Mouse (Mus musculus): ENCODE results near the gene Trim8. TPM values are rescaled to one million over a fixed set of nuclear protein-coding genes. Genes with fewer than 3 reads are reported as not detected.

The Trim8 gene
- total RNA-seq, 4 experiments from 2014 or later = 103 to 108 (median 104) TPM

DNA sequence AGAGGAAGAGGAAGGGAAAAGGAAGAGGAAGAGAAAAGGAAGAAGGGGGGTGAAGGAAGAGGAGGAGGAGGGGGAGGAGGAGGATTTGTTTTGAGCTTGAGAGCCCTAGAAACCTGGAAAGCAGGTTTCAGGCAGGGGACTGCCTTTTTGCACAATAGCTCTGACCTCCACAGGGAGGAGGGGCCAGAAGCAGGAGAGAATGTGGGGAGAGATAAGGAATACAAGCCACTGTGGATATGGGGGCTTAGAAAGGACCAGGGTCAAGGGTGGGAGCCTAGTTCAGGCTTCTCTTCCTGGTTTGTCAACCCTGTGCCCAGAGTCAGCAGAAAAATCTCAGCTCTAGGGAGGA is 21.6 kb downstream of the Trim8 start:
- DNase-seq (ENCODE audit: low spot score in 2 of 2) = no peak

DNA sequence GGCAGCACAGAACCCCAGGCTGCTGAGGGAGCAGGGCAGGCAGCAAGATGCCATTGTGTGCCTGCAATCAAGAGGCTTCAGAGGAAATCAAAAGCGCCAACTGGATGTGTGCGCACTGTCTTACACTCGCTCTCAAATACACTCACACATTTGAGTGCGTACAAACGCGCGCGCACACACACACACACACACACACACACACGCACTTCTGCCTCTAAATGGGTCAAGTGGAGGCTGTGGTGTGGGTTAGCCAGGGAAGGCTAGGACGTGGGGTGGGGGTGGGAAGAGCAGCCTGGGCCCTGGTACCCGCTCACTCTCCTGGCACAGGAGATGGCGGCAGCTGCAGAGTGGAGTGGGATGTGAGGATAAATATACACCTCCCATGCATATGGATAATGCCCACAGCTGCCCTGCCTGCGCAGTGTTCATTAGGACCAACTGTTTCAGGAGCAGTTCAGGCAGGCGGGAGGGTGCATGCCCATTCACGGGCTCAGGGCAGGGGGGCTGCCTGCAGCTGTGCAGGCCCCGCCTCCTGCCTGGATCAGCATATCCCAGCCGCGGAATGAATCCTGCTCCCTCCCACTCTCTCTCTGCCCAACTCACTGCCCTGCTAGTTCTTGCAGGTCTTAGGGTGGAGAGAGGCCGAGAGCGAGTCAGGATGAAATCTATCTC is 22.1 kb downstream of the Trim8 start:
- DNase-seq (ENCODE audit: low spot score in 2 of 2) = peak in 1 of 2 experiments; percentile 91

DNA sequence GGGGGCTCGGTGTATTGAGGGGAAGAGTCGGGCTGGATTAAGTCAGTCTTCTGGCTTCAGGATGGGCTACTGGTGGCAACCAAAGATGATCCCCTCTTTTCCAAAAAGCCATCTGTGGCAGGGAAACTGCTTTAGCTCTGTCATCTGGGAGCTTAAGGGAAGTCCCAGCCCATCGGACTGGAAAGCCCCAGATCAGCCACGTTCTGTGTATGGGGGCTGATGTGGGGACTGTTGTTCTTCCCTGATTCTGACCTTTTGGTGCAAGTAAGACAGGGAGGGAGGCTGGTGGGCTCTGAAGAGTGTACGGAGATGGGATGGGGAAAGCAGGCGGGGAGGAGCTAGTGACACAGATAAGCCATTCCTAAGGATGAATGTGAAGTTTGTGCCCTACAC is 22.6 kb downstream of the Trim8 start:
- DNase-seq (ENCODE audit: low spot score in 2 of 2) = no peak

DNA sequence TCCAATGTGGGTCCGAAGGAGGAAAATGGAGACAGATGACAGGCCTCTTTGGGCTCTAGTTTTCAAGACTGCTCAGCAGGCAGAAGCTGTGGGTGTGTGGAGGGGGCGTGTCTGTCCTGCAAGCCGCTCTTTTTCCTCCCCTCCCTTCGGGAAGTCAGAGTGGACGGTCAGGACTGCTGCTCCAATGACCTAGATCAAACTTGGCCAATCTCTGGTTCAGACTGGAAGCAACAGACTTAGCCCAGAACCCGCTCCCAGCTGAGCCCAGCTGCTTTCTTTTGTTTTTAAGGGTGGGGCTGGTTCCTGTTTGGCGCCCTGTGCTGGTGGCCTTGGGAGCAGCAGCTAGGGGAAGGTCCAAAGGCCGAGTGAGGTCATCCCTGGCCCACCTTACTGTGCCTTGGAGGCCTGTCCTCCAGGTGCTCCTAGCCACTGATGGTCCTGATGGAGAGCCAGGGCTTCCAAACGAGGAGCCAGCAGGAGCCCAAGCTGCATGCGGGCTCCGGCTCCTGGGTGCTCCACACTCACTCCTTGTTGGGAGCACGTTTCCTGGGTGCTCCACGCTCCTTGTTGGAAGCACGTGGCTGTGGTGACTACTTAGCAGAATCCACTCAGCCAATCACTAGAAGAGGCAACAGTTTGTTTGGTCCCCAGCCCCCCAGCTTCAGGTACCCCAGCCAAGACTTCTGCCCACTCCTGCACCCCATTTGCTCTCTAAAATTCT is 23.3 kb downstream of the Trim8 start:
- no peak for DNase-seq (ENCODE audit: low spot score in 2 of 2)

DNA sequence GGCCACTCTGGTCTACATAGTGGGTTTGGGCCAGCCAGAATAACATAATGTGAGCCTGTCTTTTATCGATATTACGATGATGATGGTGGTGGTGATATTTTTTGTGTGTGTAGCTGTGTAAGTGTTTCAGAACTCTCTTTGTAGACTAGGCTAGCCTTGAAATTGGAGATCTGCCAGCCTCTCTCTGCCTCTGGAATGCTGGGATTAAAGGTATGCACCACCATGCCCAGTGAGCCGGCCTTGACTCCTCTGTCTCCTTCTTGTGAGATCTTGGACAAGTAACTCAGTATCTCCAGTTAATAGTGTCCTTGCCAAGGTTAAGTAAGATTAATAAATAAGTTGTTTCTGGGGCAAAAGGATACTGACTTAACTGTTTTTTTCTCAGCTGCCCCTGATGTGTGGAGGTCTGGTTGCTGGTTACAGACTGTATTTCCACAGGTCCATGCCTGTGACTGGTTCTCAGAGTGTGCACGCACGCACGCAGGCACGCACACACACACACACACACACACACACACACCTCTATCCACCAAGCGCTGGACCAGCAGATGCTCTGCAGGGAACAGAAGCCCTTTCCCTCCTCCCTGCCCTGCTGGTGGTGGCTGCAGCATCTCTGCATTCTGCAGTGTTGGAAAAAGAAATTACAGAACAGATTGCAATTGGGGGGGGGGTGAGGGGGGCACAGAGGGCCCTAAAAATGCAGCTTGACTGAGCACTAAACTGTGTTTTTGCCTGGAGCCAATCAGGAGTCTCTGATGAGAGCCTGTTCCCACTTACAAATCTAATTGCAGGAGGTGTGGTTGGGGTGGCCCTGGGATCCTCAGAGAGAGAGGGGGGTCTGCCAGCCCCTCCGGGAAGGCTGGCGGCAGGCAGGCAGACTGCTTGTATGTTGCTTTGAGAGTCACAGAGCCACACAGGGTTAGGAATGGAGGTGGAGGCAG is 24.5 kb downstream of the Trim8 start:
- DNase-seq (ENCODE audit: low spot score in 2 of 2) = no peak

DNA sequence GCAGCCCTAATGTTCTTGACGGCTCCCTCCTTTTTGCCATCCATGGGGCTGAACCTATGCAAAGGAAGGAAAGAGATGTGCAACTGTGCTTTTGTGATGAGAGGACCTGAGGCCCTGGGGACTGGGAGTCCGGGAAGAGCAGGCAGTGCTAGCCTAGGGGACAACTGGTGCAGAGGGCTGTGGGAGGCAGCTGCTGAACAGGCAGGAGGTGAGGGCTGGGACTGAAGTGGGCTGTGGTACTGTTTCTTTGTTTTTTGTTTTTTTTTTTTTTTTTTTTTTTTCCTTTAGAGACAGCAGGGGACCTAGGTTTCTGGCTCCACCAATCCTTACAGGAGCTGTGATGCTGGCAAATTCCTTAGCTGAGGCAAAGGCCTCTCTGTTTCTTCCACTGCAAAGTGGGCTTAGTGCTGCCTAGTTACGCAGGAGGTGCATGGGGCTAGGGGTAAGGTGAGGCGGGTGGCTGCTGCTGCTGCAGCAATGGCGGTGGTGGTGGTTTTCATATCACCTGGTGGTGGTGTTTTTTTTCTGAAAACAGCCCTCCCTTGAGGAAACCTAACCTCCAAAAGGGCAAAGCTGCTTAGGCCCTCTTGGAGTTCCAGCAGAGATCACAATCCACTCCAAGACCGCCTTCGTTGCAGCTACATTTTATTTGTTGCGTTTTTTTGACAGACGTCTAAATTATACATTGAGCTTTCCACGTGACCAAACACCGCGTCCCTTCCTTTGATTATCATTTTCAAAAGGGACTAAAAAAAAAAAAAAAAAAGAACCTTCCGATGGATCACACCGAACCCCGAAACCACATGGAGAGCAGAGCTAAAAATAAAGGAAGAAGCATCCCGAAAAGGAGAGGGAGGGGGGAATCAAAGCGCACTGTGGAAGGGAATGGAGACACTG is 26.4 kb downstream of the Trim8 start:
- no peak for DNase-seq (ENCODE audit: low spot score in 2 of 2)

DNA sequence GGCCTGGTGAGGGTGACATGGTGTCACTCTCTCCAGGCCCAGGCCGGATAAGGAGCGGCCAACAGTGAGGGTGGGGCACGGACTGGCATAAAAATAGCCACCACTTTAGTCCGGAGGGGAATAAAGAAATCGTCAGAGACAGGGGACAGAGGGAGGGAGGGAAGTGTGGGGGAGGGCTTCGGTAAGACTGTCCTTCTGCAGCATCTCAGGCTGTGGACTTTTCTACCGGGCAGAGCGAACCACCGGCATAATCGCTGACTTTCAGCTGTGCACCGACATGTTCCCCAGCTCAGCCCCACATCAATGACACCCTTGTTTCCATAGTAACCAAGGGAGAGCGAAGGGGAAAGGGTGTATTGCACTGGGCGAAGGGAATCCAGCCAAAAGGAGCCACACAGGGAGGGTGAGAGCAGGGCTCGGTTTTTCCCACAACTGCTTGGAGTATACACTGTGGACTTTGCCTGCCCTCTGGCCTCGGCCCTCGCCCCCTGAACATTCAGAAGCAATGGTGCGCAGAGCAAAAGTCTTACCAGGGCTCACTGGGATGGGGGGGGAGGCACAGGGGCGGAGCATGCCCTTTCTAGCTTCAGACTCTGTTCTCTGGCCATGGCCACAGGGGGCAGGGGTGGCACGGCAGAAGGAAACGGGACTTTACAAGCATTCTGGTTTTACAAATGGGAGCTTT is 27.2 kb downstream of the Trim8 start:
- no peak for DNase-seq (ENCODE audit: low spot score in 2 of 2)

DNA sequence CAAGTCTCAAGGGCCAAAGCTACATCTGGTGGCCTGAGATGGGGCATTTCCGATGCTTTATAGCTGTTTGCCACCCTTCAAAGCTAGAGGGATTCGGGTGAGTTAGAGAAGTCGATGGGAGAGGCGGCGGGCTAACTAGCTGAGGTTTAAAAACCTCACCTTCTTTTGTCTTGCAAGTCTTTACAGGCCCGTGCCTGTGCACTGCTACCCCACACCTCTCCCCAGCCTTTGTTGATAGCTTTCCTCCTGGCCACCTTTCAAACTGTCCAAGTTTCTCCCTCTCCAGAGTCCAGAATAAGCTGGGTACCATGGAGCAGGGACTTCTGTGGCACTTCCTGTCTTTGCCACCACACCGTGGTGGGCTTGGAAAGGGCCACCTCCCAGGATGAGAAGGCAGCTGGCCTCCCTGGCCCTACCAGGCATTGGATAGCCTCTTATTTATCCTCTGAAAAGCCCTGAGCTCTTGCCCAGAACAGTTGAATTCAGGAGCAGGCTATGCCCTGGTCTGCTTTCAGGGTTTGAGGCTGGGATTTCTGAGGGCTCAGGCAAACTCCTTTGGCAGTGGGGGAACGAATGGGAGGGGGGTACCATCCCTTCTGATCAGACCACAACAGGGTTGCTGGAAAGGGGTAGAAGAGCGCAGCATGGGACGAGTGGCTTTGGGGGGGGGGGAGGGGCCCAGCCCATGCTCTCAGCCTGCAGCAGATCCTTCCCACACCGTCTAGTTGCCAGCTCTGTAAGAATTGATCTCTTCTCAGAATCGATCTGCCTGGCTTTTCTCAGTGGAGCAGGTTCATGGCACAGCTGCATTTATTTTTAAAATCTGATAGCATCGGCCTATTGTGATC is 28.3 kb downstream of the Trim8 start:
- DNase-seq (ENCODE audit: low spot score in 2 of 2) = no peak

DNA sequence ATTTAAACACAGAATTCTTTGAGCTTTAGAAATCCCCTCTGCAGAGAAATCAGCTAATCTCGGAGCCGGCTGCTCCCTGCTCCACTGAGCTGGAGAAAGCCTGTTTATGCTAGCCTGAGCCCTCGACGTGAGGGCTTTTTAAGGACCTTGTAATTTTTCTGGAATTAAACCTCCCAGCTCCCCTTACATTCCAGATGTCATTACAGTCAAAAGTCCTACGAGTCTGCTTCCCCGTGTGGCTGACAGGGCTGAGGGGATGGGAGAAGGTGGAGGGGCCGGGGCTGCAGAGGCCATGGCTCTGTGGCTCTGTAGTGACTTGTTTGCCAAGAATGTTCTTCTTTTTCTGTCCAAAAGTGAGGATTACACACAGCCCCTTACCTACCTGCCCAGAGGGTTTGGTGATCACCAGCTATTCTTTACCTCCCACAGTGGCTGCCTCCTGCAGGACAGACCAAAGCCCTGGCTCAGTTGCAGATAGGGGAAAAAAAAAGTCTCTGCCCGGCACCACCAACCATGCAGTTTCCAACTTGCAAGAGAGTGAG is 29.0 kb downstream of the Trim8 start:
- no peak for DNase-seq (ENCODE audit: low spot score in 2 of 2)

DNA sequence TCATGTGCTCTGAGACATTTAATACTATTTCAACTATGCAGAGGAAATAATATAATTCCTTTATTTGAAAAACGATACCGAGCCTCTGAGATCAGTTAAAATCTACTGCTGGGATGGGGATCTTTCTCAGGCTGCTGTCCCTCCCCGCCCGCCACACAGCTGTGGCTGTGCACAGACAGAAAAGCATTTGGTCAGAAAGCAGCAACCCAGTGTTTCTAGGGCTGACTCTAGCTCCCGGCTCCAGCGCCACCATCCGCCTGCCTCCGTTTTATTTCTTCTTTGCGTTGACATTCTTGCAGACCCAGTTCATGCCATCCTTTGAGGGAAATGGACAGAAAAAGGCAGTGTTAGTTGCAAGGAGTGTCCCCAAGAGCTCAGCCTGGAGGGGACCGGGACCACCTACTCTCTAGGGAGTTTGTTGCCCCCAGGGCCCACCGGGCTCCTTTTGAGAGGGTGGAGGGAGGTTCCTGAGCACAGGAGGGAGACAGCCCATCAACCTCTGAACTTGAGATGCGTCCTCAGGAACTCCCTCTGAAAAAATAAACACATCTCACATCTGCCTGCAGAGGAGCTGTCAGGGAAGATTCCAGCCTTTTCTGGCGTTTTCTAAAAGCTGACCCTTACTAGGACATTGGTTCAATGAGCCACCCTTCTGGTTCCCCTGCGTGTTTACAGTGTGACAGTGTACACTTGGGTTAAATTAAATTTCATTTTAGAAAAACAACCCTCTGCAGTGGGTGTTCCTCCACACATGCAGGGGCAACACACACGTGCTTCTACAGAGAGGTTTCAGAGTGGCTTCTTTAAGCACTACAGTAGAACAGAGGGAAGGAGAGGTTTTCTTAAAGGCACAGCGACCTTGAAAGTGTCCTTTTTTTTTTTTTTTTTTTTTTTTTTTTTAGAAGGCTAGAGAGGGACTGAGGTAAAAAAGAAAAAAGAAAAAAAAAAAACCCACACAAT is 29.8 kb downstream of the Trim8 start:
- no peak for DNase-seq (ENCODE audit: low spot score in 2 of 2)

DNA sequence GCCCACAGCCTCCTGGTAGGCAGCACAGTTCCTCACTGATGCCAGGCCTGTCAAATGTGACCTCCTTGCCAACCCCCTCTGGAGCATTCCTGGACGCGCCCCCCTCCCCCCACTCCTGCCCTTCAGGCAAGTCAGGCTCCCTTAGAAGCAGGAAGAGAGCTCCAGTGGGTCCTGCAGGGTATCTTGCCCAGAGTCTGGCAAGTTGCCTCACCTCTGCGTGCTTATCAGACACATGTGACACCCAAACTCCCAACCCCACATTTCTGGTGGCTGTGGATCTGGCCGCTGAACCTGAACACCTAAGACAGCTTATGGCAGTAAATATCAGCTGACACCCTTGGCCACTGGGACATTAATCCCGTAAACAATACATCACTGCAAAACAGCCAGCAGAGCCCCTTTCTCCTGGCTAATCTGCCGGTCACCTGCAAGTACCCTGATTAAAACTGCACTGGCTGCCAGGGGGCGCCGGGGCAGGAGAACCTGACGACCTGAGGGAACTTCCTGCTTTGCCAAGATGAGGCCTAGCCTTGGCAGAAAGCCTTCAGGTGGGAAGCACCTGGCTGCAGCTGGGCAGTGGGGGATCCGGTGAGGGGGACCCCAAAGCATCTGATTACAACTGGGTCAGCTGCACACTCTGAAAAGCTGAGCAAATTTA is 30.7 kb downstream of the Trim8 start:
- DNase-seq (ENCODE audit: low spot score in 2 of 2) = no peak

DNA sequence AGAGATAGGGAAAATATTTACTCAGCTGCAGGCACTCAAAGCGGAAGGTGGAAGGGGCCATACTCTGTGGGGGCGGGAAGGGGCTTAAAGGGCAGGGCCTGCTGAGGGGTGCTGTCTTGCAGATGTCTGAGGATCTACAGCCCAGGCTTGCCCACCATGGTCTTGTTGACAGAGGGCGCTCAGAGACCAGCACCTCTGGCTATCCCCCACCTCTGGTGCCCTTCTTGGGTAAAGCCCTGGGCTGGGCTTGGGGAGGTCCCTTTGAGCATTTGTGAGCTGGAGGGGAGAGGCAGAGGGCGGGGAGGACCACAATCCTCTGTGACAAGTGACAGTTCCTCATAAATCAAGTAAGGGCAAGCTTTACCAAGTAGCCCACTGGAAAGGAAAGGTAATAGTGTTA is 31.6 kb downstream of the Trim8 start:
- no peak for DNase-seq (ENCODE audit: low spot score in 2 of 2)

DNA sequence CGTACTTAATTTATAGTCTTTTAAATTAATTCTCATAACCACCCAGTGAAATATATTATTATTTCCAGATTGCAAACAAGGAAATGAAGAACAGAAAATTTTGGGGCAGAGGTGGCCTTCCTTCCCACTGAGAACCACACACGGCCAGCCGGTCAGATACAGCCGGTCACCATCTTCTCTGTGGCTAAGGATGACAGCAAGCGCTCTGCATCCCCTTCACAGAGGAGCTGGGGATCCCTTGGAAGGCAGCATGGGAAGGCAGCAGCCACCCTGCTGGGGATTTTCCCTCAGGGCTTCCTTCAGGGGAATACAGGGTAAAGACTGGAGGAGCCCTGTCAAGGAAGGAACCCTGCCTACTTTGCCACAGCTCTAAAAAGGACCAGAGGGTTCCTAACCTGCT is 32.0 kb downstream of the Trim8 start:
- no peak for DNase-seq (ENCODE audit: low spot score in 2 of 2)

DNA sequence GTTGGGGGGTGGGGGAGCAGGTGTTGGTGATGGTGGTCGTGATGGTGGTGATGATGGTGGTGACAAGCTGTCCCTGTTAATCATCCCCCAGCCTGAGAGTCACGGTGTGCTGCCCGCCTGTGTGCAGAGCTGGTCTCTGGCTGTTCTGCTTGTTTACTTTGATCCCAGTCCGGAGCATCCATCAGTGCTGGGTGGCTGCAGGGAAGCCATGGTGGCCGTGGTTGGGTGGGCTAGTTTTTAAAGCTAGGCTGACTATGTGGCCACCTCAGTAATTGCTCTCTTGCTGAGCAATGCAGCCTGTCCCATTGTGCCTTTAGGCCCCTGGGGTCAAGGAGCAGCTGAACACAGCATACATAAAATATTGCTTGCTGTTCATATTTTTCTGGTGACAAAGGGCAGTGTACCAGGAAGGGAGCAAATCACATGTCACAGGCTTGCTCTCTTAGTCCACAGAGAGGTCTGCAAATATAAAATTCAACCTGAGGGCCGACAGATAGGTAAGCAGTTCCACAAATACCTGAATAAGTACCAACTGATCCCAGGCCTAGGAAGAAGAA is 33.1 kb downstream of the Trim8 start:
- DNase-seq (ENCODE audit: low spot score in 2 of 2) = no peak

DNA sequence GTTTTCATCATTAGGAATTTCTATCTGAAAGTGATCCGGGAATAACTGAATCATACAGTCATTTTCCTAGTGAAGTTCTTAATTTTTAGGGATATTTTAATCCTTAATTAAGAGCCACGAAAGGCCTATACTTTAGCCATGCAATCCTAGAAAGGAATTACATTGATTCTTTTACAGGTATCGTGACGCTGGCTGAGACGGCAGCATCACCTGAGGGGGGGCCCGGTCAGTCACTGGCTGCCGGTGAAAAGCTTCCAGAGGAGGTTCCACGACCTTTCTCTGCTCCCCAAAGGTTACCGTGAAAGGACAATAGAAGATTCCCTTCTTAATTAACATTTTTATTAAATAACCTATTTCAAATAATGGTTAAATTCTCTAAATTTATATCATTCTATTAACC is 35.9 kb downstream of the Trim8 start:
- no peak for DNase-seq (ENCODE audit: low spot score in 2 of 2)

DNA sequence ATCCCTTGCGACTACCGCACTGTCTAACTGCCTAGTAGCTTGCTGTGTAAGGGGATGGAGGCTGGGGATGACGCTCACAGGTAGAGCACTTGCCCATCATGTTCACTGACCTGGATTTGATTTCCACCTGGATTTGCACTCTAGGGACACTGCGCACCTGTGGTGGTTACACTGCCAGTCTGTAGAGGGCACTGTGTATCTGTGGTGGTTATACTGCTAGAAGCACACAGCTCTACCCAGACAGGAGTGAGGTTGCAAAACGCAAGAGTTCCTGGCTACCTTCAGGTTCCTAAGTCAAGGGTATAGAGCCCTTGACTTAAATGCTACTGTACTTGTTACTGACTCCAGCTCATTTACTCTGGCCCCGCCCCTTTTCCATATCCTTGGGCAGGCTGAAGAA is 36.7 kb downstream of the Trim8 start:
- no peak for DNase-seq (ENCODE audit: low spot score in 2 of 2)

DNA sequence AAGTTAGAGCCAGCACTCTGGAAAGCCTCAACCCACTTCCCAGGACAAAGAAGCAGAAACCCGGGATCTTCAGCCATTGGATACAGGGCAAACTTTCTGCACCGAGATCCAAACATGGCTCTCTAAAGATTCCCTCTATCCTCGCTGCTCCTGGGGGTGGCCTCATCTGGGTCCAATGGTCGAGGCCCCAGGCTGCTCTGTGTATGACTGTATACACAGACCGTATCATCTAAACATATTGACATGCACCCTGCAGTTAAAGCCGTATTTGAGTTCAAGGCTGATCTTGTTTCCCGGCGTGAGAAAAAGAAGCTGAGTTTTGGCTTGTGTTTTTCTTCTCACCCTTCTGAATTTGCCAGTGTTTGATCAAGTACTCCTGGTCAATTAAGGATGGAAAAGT is 41.2 kb downstream of the Trim8 start:
- no peak for DNase-seq (ENCODE audit: low spot score in 2 of 2)
